Mouse (Mus musculus) thymus, postnatal 4 days (tissue): Measurements from ENCODE around the gene Fam205a2.
"Not testable (repeated sequence)": the region's sequence is repeated elsewhere in the genome, so short reads cannot be mapped to it uniquely, and the experiment has no call there.

ENCODE experiments used
- DNase-seq: peaks from one replicate; pipeline ENCODE4 v3.0.0; 2021

Fam205a2 gene

DNA sequence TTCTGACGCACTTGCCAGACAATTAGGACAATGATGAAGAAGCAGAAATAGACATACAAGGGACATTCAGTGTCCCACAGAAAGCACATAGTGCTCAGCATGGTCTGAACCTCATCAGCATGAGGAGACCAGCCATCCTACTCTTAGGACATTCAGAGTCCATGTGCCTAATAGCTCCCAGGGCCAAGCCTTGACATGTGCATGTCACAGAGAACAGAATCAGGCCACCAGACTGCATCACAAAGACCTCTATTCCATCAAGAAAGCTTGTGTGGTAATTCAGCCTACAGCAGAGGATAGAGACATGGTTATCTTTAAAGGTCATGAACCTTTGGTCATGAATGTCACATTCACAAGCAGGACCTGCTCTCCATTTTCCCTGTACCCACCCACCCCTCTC, at the start of gene Fam205a2:
Gene Fam205a2, minus strand, starts transcription at position 101 of the 400 bp plus-strand sequence.
- not testable (repeated sequence) for DNase-seq
